Mouse (Mus musculus): ENCODE data around the gene Gjb5. TPM values are rescaled to one million over a fixed set of nuclear protein-coding genes. Genes with fewer than 3 reads are reported as not detected.
A peak's percentile ranks its signal among the peaks of the same experiment; 100 is the strongest.

Gene Gjb5
- polyA plus RNA-seq, 1 experiment from 2014 or later, result 0.73 TPM

- no peak overlapping the region for H3K27ac ChIP-seq (ENCODE audit: low read length)
- H3K4me1 ChIP-seq (ENCODE audit: control insufficient read depth, insufficient read depth, low read length), result peaks cover 10% of the 10 kb centered on the region; the same call in 1 of the 2 replicates
- H3K27me3 ChIP-seq (replicated peaks; ENCODE audit: control insufficient read depth, insufficient read depth, low read length), result no peaks in the 10 kb centered on the region
- WGBS, result 36% methylated on average over 8 of the region's 8 CpGs
- no peaks in the 10 kb centered on the region for H3K36me3 ChIP-seq (ENCODE audit: control insufficient read depth, insufficient read depth, low read length)
- no peak overlapping the region for H3K4me3 ChIP-seq (ENCODE audit: low read length)
- ATAC-seq, result no peak
- no peaks in the 10 kb centered on the region for H3K9me3 ChIP-seq (ENCODE audit: control insufficient read depth, low read length)
- no peak overlapping the region for H3K9ac ChIP-seq (ENCODE audit: low read depth, low read length)
- H3K4me2 ChIP-seq (ENCODE audit: low read depth, low read length), result no peak overlapping the region
These were observed 15.5 kb upstream of the Gjb5 start for GRCm38 (mm10) chr4:127373491-127373890.

GRCm38 (mm10) chr4:127371546-127371945 is 13.6 kb upstream of the Gjb5 start:
- Histone ChIP-seq H3K9ac (ENCODE audit: low read depth, low read length) (no peak overlapping the region), H3K36me3 (ENCODE audit: control insufficient read depth, insufficient read depth, low read length) (no peaks in the 10 kb centered on the region), H3K4me1 (ENCODE audit: control insufficient read depth, insufficient read depth, low read length) (peaks cover 11% of the 10 kb centered on the region; the same call in 1 of the 2 replicates), H3K27me3 (replicated peaks; ENCODE audit: control insufficient read depth, insufficient read depth, low read length) (no peaks in the 10 kb centered on the region), H3K4me2 (ENCODE audit: low read depth, low read length) (no peak overlapping the region), H3K9me3 (ENCODE audit: control insufficient read depth, low read length) (no peaks in the 10 kb centered on the region), H3K4me3 (ENCODE audit: low read length) (no peak overlapping the region), H3K27ac (ENCODE audit: low read length) (no peak overlapping the region)
- ATAC-seq, result peak; percentile 53; the same call in 1 of the 2 replicates
- 52% methylated on average over 5 of the region's 5 CpGs for WGBS

GRCm38 (mm10) chr4:127370447-127370846 is 12.5 kb upstream of the Gjb5 start:
- WGBS, result 58% methylated on average over 2 of the region's 2 CpGs
- no peak overlapping the region for H3K4me3 ChIP-seq (ENCODE audit: low read length)
- no peak overlapping the region for H3K9ac ChIP-seq (ENCODE audit: low read depth, low read length)
- H3K9me3 ChIP-seq (ENCODE audit: control insufficient read depth, low read length), result no peaks in the 10 kb centered on the region
- peaks cover 11% of the 10 kb centered on the region; the same call in 1 of the 2 replicates for H3K4me1 ChIP-seq (ENCODE audit: control insufficient read depth, insufficient read depth, low read length)
- no peaks in the 10 kb centered on the region for H3K27me3 ChIP-seq (replicated peaks; ENCODE audit: control insufficient read depth, insufficient read depth, low read length)
- no peak overlapping the region for H3K4me2 ChIP-seq (ENCODE audit: low read depth, low read length)
- no peak overlapping the region for H3K27ac ChIP-seq (ENCODE audit: low read length)
- no peaks in the 10 kb centered on the region for H3K36me3 ChIP-seq (ENCODE audit: control insufficient read depth, insufficient read depth, low read length)
- ATAC-seq, result no peak

GRCm38 (mm10) chr4:127368379-127368973 is 10.5 kb upstream of the Gjb5 start:
- Histone ChIP-seq H3K27ac (ENCODE audit: low read length) (no peak overlapping the region), H3K4me1 (ENCODE audit: control insufficient read depth, insufficient read depth, low read length) (peaks cover 8% of the 10 kb centered on the region; the same call in 1 of the 2 replicates), H3K36me3 (ENCODE audit: control insufficient read depth, insufficient read depth, low read length) (no peaks in the 10 kb centered on the region), H3K27me3 (replicated peaks; ENCODE audit: control insufficient read depth, insufficient read depth, low read length) (no peaks in the 10 kb centered on the region), H3K4me3 (ENCODE audit: low read length) (no peak overlapping the region), H3K9me3 (ENCODE audit: control insufficient read depth, low read length) (no peaks in the 10 kb centered on the region), H3K9ac (ENCODE audit: low read depth, low read length) (no peak overlapping the region), H3K4me2 (ENCODE audit: low read depth, low read length) (no peak overlapping the region)
- peak; percentile 49; the same call in 1 of the 2 replicates for ATAC-seq
- WGBS, result 28% methylated on average over 13 of the region's 13 CpGs

GRCm38 (mm10) chr4:127365834-127366233 is 7.9 kb upstream of the Gjb5 start:
- H3K36me3 ChIP-seq (ENCODE audit: control insufficient read depth, insufficient read depth, low read length), result no peaks in the 10 kb centered on the region
- no peaks in the 10 kb centered on the region for H3K27me3 ChIP-seq (replicated peaks; ENCODE audit: control insufficient read depth, insufficient read depth, low read length)
- no peak overlapping the region for H3K9ac ChIP-seq (ENCODE audit: low read depth, low read length)
- H3K4me3 ChIP-seq (ENCODE audit: low read length), result no peak overlapping the region
- H3K4me2 ChIP-seq (ENCODE audit: low read depth, low read length), result no peak overlapping the region
- 0 out of 2 replicates have a peak, but pooled peaks cover 2% of the 10 kb centered on the region for H3K4me1 ChIP-seq (ENCODE audit: control insufficient read depth, insufficient read depth, low read length)
- H3K27ac ChIP-seq (ENCODE audit: low read length), result no peak overlapping the region
- no peak for ATAC-seq
- 30% methylated on average over 4 of the region's 4 CpGs for WGBS
- H3K9me3 ChIP-seq (ENCODE audit: control insufficient read depth, low read length), result no peaks in the 10 kb centered on the region

GRCm38 (mm10) chr4:127365433-127365832 is 7.5 kb upstream of the Gjb5 start:
- Histone ChIP-seq H3K4me1 (ENCODE audit: control insufficient read depth, insufficient read depth, low read length) (0 out of 2 replicates have a peak, but pooled peaks cover 2% of the 10 kb centered on the region), H3K4me2 (ENCODE audit: low read depth, low read length) (no peak overlapping the region), H3K9ac (ENCODE audit: low read depth, low read length) (no peak overlapping the region), H3K36me3 (ENCODE audit: control insufficient read depth, insufficient read depth, low read length) (no peaks in the 10 kb centered on the region), H3K27ac (ENCODE audit: low read length) (no peak overlapping the region), H3K9me3 (ENCODE audit: control insufficient read depth, low read length) (no peaks in the 10 kb centered on the region), H3K4me3 (ENCODE audit: low read length) (no peak overlapping the region), H3K27me3 (replicated peaks; ENCODE audit: control insufficient read depth, insufficient read depth, low read length) (no peaks in the 10 kb centered on the region)
- WGBS, result 33% methylated on average over 5 of the region's 5 CpGs
- no peak for ATAC-seq

GRCm38 (mm10) chr4:127364431-127364830 is 6.5 kb upstream of the Gjb5 start:
- 0 out of 2 replicates have a peak, but pooled peaks cover 2% of the 10 kb centered on the region for H3K4me1 ChIP-seq (ENCODE audit: control insufficient read depth, insufficient read depth, low read length)
- H3K4me2 ChIP-seq (ENCODE audit: low read depth, low read length), result no peak overlapping the region
- H3K36me3 ChIP-seq (ENCODE audit: control insufficient read depth, insufficient read depth, low read length), result no peaks in the 10 kb centered on the region
- no peaks in the 10 kb centered on the region for H3K27me3 ChIP-seq (replicated peaks; ENCODE audit: control insufficient read depth, insufficient read depth, low read length)
- H3K9me3 ChIP-seq (ENCODE audit: control insufficient read depth, low read length), result no peaks in the 10 kb centered on the region
- H3K4me3 ChIP-seq (ENCODE audit: low read length), result no peak overlapping the region
- H3K9ac ChIP-seq (ENCODE audit: low read depth, low read length), result no peak overlapping the region
- ATAC-seq, result no peak
- no peak overlapping the region for H3K27ac ChIP-seq (ENCODE audit: low read length)
- WGBS, result 65% methylated on average over 6 of the region's 6 CpGs

GRCm38 (mm10) chr4:127363331-127363730 is 5.3 kb upstream of the Gjb5 start:
- no peak overlapping the region for H3K4me3 ChIP-seq (ENCODE audit: low read length)
- H3K36me3 ChIP-seq (ENCODE audit: control insufficient read depth, insufficient read depth, low read length), result no peaks in the 10 kb centered on the region
- no peak overlapping the region for H3K9ac ChIP-seq (ENCODE audit: low read depth, low read length)
- H3K27ac ChIP-seq (ENCODE audit: low read length), result no peak overlapping the region
- H3K9me3 ChIP-seq (ENCODE audit: control insufficient read depth, low read length), result no peaks in the 10 kb centered on the region
- ATAC-seq, result no peak
- H3K4me1 ChIP-seq (ENCODE audit: control insufficient read depth, insufficient read depth, low read length), result no peaks in the 10 kb centered on the region
- no peaks in the 10 kb centered on the region for H3K27me3 ChIP-seq (replicated peaks; ENCODE audit: control insufficient read depth, insufficient read depth, low read length)
- 62% methylated on average over 4 of the region's 4 CpGs for WGBS
- H3K4me2 ChIP-seq (ENCODE audit: low read depth, low read length), result no peak overlapping the region

GRCm38 (mm10) chr4:127362520-127362919 is 4.5 kb upstream of the Gjb5 start:
- no peak overlapping the region for H3K27ac ChIP-seq (ENCODE audit: low read length)
- 83% methylated on average over 3 of the region's 3 CpGs for WGBS
- H3K9me3 ChIP-seq (ENCODE audit: control insufficient read depth, low read length), result no peaks in the 10 kb centered on the region
- ATAC-seq, result no peak
- no peak overlapping the region for H3K9ac ChIP-seq (ENCODE audit: low read depth, low read length)
- H3K27me3 ChIP-seq (replicated peaks; ENCODE audit: control insufficient read depth, insufficient read depth, low read length), result no peaks in the 10 kb centered on the region
- no peak overlapping the region for H3K4me3 ChIP-seq (ENCODE audit: low read length)
- no peak overlapping the region for H3K4me2 ChIP-seq (ENCODE audit: low read depth, low read length)
- no peaks in the 10 kb centered on the region for H3K36me3 ChIP-seq (ENCODE audit: control insufficient read depth, insufficient read depth, low read length)
- H3K4me1 ChIP-seq (ENCODE audit: control insufficient read depth, insufficient read depth, low read length), result peaks cover 6% of the 10 kb centered on the region; the same call in 1 of the 2 replicates
